In the genomic region with DNA sequence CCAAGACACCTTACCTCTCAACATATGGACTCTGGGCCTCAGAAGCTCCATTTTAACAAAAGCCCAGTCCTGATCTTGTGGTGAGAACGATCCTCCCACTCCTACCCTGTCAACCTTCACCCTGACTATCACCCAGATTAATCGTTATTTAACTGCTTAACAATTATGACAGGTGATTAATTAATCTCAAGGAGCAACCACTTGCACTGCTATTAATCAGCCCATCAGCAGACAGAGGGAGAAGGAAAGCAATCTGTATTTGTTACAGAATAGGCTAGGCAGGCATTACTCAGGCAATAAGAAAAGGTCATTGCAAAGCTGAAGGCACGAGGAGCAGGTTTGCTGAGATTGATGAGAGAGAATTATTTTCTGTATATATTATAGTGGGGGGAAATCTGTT, we compare ENCODE assay signal across 20 mouse cellular contexts.
DNase-seq lines count a peak whose midpoint lies in the region; ATAC-seq and TF ChIP-seq lines count a peak whose summit lies in the region.
"Had no signal": no experiment of that assay in that cellular context is flagged by ENCODE, and none has a peak within 500 bp of the region (broad histone marks: within the 10 kb centered on the region; RNA-seq: fewer than 3 reads in every experiment).

No protein-coding gene starts in this region.

- no peak overlapping the region for H3K27ac ChIP-seq in forebrain, embryonic 12.5 days
- H3K27ac ChIP-seq in forebrain, postnatal 0 days (ENCODE audit: low read depth, low read length) = no peak overlapping the region
- H3K27ac ChIP-seq in midbrain, embryonic 13.5 days = no peak overlapping the region
- no peak overlapping the region for H3K27ac ChIP-seq in midbrain, postnatal 0 days (ENCODE audit: low read depth, low read length)
- H3K27ac ChIP-seq in hindbrain, embryonic 15.5 days (replicated peaks) = no peak overlapping the region
- H3K27ac ChIP-seq in midbrain, embryonic 16.5 days (ENCODE audit: low read length) = no peak overlapping the region
- H3K27ac ChIP-seq: embryonic facial prominence, embryonic 10.5 days; heart, embryonic 10.5 days; heart, embryonic 15.5 days had no signal

- H3K9me3 ChIP-seq in forebrain, embryonic 12.5 days = no peaks in the 10 kb centered on the region
- H3K9me3 ChIP-seq in forebrain, postnatal 0 days (ENCODE audit: low read length) = no peaks in the 10 kb centered on the region
- no peaks in the 10 kb centered on the region for H3K9me3 ChIP-seq in midbrain, embryonic 13.5 days
- no peaks in the 10 kb centered on the region for H3K9me3 ChIP-seq in midbrain, postnatal 0 days (ENCODE audit: low read length)
- no peaks in the 10 kb centered on the region for H3K9me3 ChIP-seq in hindbrain, embryonic 15.5 days
- no peaks in the 10 kb centered on the region for H3K9me3 ChIP-seq in midbrain, embryonic 16.5 days (replicated peaks; ENCODE audit: control insufficient read depth, low read length, poor library complexity, severe bottlenecking)
- H3K9me3 ChIP-seq: embryonic facial prominence, embryonic 10.5 days; heart, embryonic 10.5 days; heart, embryonic 15.5 days had no signal

- no peak for TF ChIP-seq CTCF in forebrain, postnatal 0 days (IDR thresholded peaks at IDR 0.05; ENCODE audit: low read depth)
- TF ChIP-seq CTCF in midbrain, postnatal 0 days (IDR thresholded peaks at IDR 0.05) = no peak

- H3K4me1 ChIP-seq in forebrain, embryonic 12.5 days = no peaks in the 10 kb centered on the region
- H3K4me1 ChIP-seq in forebrain, postnatal 0 days (ENCODE audit: insufficient read depth) = no peaks in the 10 kb centered on the region
- peaks cover 2% of the 10 kb centered on the region; the same call in 1 of the 2 replicates for H3K4me1 ChIP-seq in midbrain, embryonic 13.5 days (replicated peaks)
- H3K4me1 ChIP-seq in midbrain, postnatal 0 days (ENCODE audit: insufficient read depth, low read length) = no peaks in the 10 kb centered on the region
- 0 out of 2 replicates have a peak, but pooled peaks cover 4% of the 10 kb centered on the region for H3K4me1 ChIP-seq in hindbrain, embryonic 15.5 days (replicated peaks)
- H3K4me1 ChIP-seq in midbrain, embryonic 16.5 days (ENCODE audit: control insufficient read depth, insufficient read depth, low read length) = no peaks in the 10 kb centered on the region
- H3K4me1 ChIP-seq: embryonic facial prominence, embryonic 10.5 days; heart, embryonic 10.5 days; heart, embryonic 15.5 days had no signal

- no peaks in the 10 kb centered on the region for H3K36me3 ChIP-seq in forebrain, embryonic 12.5 days (replicated peaks)
- H3K36me3 ChIP-seq in forebrain, postnatal 0 days (ENCODE audit: insufficient read depth) = no peaks in the 10 kb centered on the region
- H3K36me3 ChIP-seq in midbrain, embryonic 13.5 days = no peaks in the 10 kb centered on the region
- no peaks in the 10 kb centered on the region for H3K36me3 ChIP-seq in midbrain, postnatal 0 days (ENCODE audit: insufficient read depth, low read length)
- H3K36me3 ChIP-seq in hindbrain, embryonic 15.5 days = no peaks in the 10 kb centered on the region
- H3K36me3 ChIP-seq in midbrain, embryonic 16.5 days (ENCODE audit: control insufficient read depth, insufficient read depth, low read length) = no peaks in the 10 kb centered on the region
- H3K36me3 ChIP-seq: embryonic facial prominence, embryonic 10.5 days; G1E; heart, embryonic 10.5 days; heart, embryonic 15.5 days had no signal

- no peak overlapping the region for H3K9ac ChIP-seq in forebrain, embryonic 12.5 days
- H3K9ac ChIP-seq in forebrain, postnatal 0 days = no peak overlapping the region
- H3K9ac ChIP-seq in midbrain, embryonic 13.5 days (replicated peaks) = no peak overlapping the region
- H3K9ac ChIP-seq in midbrain, postnatal 0 days (replicated peaks; ENCODE audit: low read length, poor library complexity, severe bottlenecking) = no peak overlapping the region
- H3K9ac ChIP-seq in hindbrain, embryonic 15.5 days = no peak overlapping the region
- no peak overlapping the region for H3K9ac ChIP-seq in midbrain, embryonic 16.5 days (ENCODE audit: low read depth, low read length)
- H3K9ac ChIP-seq: heart, embryonic 15.5 days had no signal

- no peak overlapping the region for H3K4me2 ChIP-seq in forebrain, embryonic 12.5 days
- H3K4me2 ChIP-seq in forebrain, postnatal 0 days (ENCODE audit: low read depth) = no peak overlapping the region
- no peak overlapping the region for H3K4me2 ChIP-seq in midbrain, embryonic 13.5 days (replicated peaks)
- no peak overlapping the region for H3K4me2 ChIP-seq in midbrain, postnatal 0 days (ENCODE audit: low read depth, low read length, poor library complexity, severe bottlenecking)
- no peak overlapping the region for H3K4me2 ChIP-seq in hindbrain, embryonic 15.5 days
- no peak overlapping the region for H3K4me2 ChIP-seq in midbrain, embryonic 16.5 days (ENCODE audit: low read length)
- H3K4me2 ChIP-seq: heart, embryonic 15.5 days had no signal

- no peaks in the 10 kb centered on the region for H3K27me3 ChIP-seq in forebrain, embryonic 12.5 days
- no peaks in the 10 kb centered on the region for H3K27me3 ChIP-seq in forebrain, postnatal 0 days (ENCODE audit: insufficient read depth, low read length)
- no peaks in the 10 kb centered on the region for H3K27me3 ChIP-seq in midbrain, embryonic 13.5 days
- no peaks in the 10 kb centered on the region for H3K27me3 ChIP-seq in midbrain, postnatal 0 days (ENCODE audit: insufficient read depth, low read length)
- no peaks in the 10 kb centered on the region for H3K27me3 ChIP-seq in hindbrain, embryonic 15.5 days
- no peaks in the 10 kb centered on the region for H3K27me3 ChIP-seq in midbrain, embryonic 16.5 days (ENCODE audit: control insufficient read depth, insufficient read depth, low read depth, low read length)
- H3K27me3 ChIP-seq: heart, embryonic 15.5 days had no signal

- 72% methylated on average over 3 of the region's 3 CpGs for WGBS in forebrain, embryonic 12.5 days
- 62% methylated on average over 3 of the region's 3 CpGs for WGBS in forebrain, postnatal 0 days
- WGBS in midbrain, embryonic 13.5 days = 65% methylated on average over 3 of the region's 3 CpGs
- WGBS in midbrain, postnatal 0 days = 62% methylated on average over 3 of the region's 3 CpGs
- WGBS in hindbrain, embryonic 15.5 days = 53% methylated on average over 3 of the region's 3 CpGs
- WGBS in midbrain, embryonic 16.5 days = 56% methylated on average over 3 of the region's 3 CpGs

- no peak for DNase-seq in forebrain, postnatal 0 days
- DNase-seq in midbrain, postnatal 0 days (ENCODE audit: low spot score) = no peak
- DNase-seq in spleen, postnatal 36 days (ENCODE audit: low spot score in 2 of 2) = no peak
- DNase-seq: adrenal gland, adult 8-10 months; adrenal gland, postnatal 36 days; B cell, adult 2 months; cerebellum, adult 2 months; cerebellum, postnatal 10 days; gastrocnemius, postnatal 36 days; heart, adult 11 months had no signal

- ATAC-seq in forebrain, embryonic 12.5 days (ENCODE audit: low FRiP score) = peak; percentile 33; the same call in 1 of the 2 replicates
- no peak for ATAC-seq in forebrain, postnatal 0 days
- ATAC-seq in midbrain, embryonic 13.5 days = peak; percentile 48; the same call in 1 of the 2 replicates
- no peak for ATAC-seq in midbrain, postnatal 0 days (ENCODE audit: low FRiP score)
- ATAC-seq in hindbrain, embryonic 15.5 days (ENCODE audit: low FRiP score, low read depth) = peak; percentile 51; the same call in 1 of the 2 replicates
- peak; percentile 48; the same call in 1 of the 2 replicates for ATAC-seq in midbrain, embryonic 16.5 days
- ATAC-seq: CD4-positive, CD25-positive, alpha-beta regulatory T cell, adult 4 months; forebrain, embryonic 14.5 days had no signal

- H3K4me3 ChIP-seq in forebrain, embryonic 12.5 days (replicated peaks) = no peak overlapping the region
- H3K4me3 ChIP-seq in forebrain, postnatal 0 days (ENCODE audit: low read depth, low read length) = no peak overlapping the region
- no peak overlapping the region for H3K4me3 ChIP-seq in midbrain, embryonic 13.5 days (replicated peaks)
- no peak overlapping the region for H3K4me3 ChIP-seq in midbrain, postnatal 0 days (ENCODE audit: low read depth, low read length)
- no peak overlapping the region for H3K4me3 ChIP-seq in hindbrain, embryonic 15.5 days
- H3K4me3 ChIP-seq in midbrain, embryonic 16.5 days (ENCODE audit: low read depth, low read length) = no peak overlapping the region
- H3K4me3 ChIP-seq: embryonic facial prominence, embryonic 10.5 days; heart, embryonic 10.5 days; heart, embryonic 15.5 days had no signal

Comparison
In these comparisons a context has a peak if more than half of its experiments do, and no peak if none do; other contexts are left out.
1. ATAC-seq: peak in forebrain, embryonic 12.5 days (single experiment), midbrain, embryonic 13.5 days (single experiment), hindbrain, embryonic 15.5 days (single experiment) and midbrain, embryonic 16.5 days (single experiment); none in forebrain, postnatal 0 days (single experiment) and midbrain, postnatal 0 days (single experiment).